Mouse (Mus musculus) hindbrain, embryonic 13.5 days (tissue): Measurements from ENCODE around the gene Camk2d. TPM values are rescaled to one million over a fixed set of nuclear protein-coding genes. Genes with fewer than 3 reads are reported as not detected.
A peak's percentile ranks its signal among the peaks of the same experiment; 100 is the strongest.

Experiments used
- ATAC-seq: fragments of 200-750 bp; cut with Nextera tagmentation; 2 replicates; pipeline ENCODE4 v1.8.0; 2017; ENCODE audit warnings: moderate TSS enrichment; ENCODE audit not compliant: low FRiP score
- H3K27ac ChIP-seq: fragments of 300-500 bp; sonication (generic); 2 replicates; pipeline ENCODE4 v1.5.1; 2015; ENCODE audit warnings: inconsistent platforms, mild to moderate bottlenecking, moderate library complexity
- H3K27me3 ChIP-seq: fragments of 300-500 bp; sonication (generic); 2 replicates; pipeline ENCODE4 v1.6.1; 2015; ENCODE audit warnings: mild to moderate bottlenecking, inconsistent platforms
- H3K36me3 ChIP-seq: fragments of 300-500 bp; sonication (generic); 2 replicates; pipeline ENCODE4 v1.6.1; 2015; ENCODE audit warnings: mild to moderate bottlenecking, inconsistent platforms
- H3K4me1 ChIP-seq: fragments of 300-500 bp; sonication (generic); replicated peaks from 2 replicates; pipeline ENCODE4 v1.6.1; 2015; ENCODE audit warnings: inconsistent platforms
- H3K4me2 ChIP-seq: fragments of 300-500 bp; sonication (generic); 2 replicates; pipeline ENCODE4 v1.6.1; 2015; ENCODE audit warnings: inconsistent platforms, mild to moderate bottlenecking, moderate library complexity
- H3K4me3 ChIP-seq: fragments of 300-500 bp; sonication (generic); 2 replicates; pipeline ENCODE4 v1.5.1; 2015; ENCODE audit warnings: mild to moderate bottlenecking, inconsistent platforms
- H3K9ac ChIP-seq: fragments of 300-500 bp; sonication (generic); 2 replicates; pipeline ENCODE4 v1.6.1; 2015; ENCODE audit warnings: mild to moderate bottlenecking, inconsistent platforms
- H3K9me3 ChIP-seq: fragments of 300-500 bp; sonication (generic); 2 replicates; pipeline ENCODE4 v1.6.1; 2016; ENCODE audit warnings: inconsistent platforms
- WGBS: fragments of 180-500 bp; shearing (Covaris S2); methylation state at CpG from one replicate; pipeline ENCODE4 v1.1.7; 2015; 5-methylcytosine and 5-hydroxymethylcytosine counted together
- polyA plus RNA-seq: library from polyadenylated mRNA; unstranded; fragments of >200 nt; fragmentation: Nextera tagmentation; extraction: Ambion mirVana; gene quantifications from 2 replicates; pipeline ENCODE4 v1.2.1, GENCODE M21; 2015

Gene Camk2d
- polyA plus RNA-seq, 1 experiment from 2014 or later: 43.1 TPM

- under 1% methylated on average over 29 of the region's 29 CpGs for WGBS
Observed at GRCm38 (mm10) chr3:126597596-126598328, 1.7 kb downstream of the Camk2d start.

GRCm38 (mm10) chr3:126598329-126598676 lies 2.2 kb downstream of the Camk2d start:
- Histone ChIP-seq H3K36me3 (peaks cover 3% of the 10 kb centered on the region; the same call in 1 of the 2 replicates), H3K4me2 (peak overlapping the region; percentile 81), H3K27me3 (0 out of 2 replicates have a peak, but pooled peaks cover 3% of the 10 kb centered on the region), H3K4me1 (peaks cover 11% of the 10 kb centered on the region; the same call in 1 of the 2 replicates), H3K9ac (peak overlapping the region; percentile 92), H3K4me3 (peak overlapping the region; percentile 90), H3K9me3 (no peaks in the 10 kb centered on the region), H3K27ac (peak overlapping the region; percentile 96)
- ATAC-seq: no peak
- WGBS: 4% methylated on average over 5 of the region's 5 CpGs

More at GRCm38 (mm10) chr3:126597596-126598328, 1.7 kb downstream of the Camk2d start:
- Histone ChIP-seq H3K4me2 (peak overlapping the region; percentile 81), H3K36me3 (peaks cover 3% of the 10 kb centered on the region; the same call in 1 of the 2 replicates), H3K27me3 (0 out of 2 replicates have a peak, but pooled peaks cover 3% of the 10 kb centered on the region), H3K4me1 (peaks cover 11% of the 10 kb centered on the region; the same call in 1 of the 2 replicates), H3K9ac (peak overlapping the region; percentile 92), H3K27ac (peak overlapping the region; percentile 96), H3K9me3 (no peaks in the 10 kb centered on the region), H3K4me3 (peak overlapping the region; percentile 90)
- no peak for ATAC-seq

- no peak for ATAC-seq
- 0 out of 2 replicates have a peak, but pooled peaks cover 3% of the 10 kb centered on the region for H3K27me3 ChIP-seq
- peaks cover 3% of the 10 kb centered on the region; the same call in 1 of the 2 replicates for H3K36me3 ChIP-seq
- peak overlapping the region; percentile 90 for H3K4me3 ChIP-seq
- peaks cover 11% of the 10 kb centered on the region; the same call in 1 of the 2 replicates for H3K4me1 ChIP-seq
- H3K27ac ChIP-seq: no peak overlapping the region
- H3K9ac ChIP-seq: peak overlapping the region; percentile 92
- no peaks in the 10 kb centered on the region for H3K9me3 ChIP-seq
- peak overlapping the region; percentile 81 for H3K4me2 ChIP-seq
- 56% methylated on average over 3 of the region's 3 CpGs for WGBS
Observed at GRCm38 (mm10) chr3:126598881-126599280, 2.8 kb downstream of the Camk2d start.

GRCm38 (mm10) chr3:126599335-126599734 lies 3.2 kb downstream of the Camk2d start:
- no peak overlapping the region for H3K4me3 ChIP-seq
- no peak for ATAC-seq
- 88% methylated on average over 2 of the region's 2 CpGs for WGBS

DNA sequence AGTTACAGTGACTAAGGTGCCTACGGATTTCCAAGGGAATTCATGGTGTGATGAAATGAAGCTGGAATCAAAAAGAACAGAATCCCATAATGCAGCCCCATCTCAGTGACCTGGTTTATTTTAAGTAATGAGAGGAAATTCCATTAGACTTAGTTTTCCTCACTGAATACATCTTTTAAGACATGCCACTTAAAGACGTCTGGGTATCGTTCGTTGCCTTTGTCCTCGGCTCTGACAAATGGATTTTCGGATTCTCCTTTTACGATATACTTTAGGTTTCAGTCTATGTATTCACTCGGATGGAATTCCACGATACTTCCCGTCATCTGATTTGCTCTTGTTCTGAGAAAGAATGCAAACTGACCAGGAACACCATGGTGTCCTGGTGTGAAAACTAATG lies 3.8 kb downstream of the Camk2d start:
- Histone ChIP-seq H3K9me3 (no peaks in the 10 kb centered on the region), H3K4me2 (peak overlapping the region; percentile 81), H3K4me1 (peaks cover 11% of the 10 kb centered on the region; the same call in 1 of the 2 replicates), H3K9ac (no peak overlapping the region), H3K27me3 (0 out of 2 replicates have a peak, but pooled peaks cover 3% of the 10 kb centered on the region), H3K4me3 (no peak overlapping the region), H3K27ac (no peak overlapping the region), H3K36me3 (peaks cover 3% of the 10 kb centered on the region; the same call in 1 of the 2 replicates)
- WGBS: 41% methylated on average over 10 of the region's 10 CpGs
- no peak for ATAC-seq

More at GRCm38 (mm10) chr3:126599335-126599734, 3.2 kb downstream of the Camk2d start:
- H3K36me3 ChIP-seq: peaks cover 3% of the 10 kb centered on the region; the same call in 1 of the 2 replicates
- H3K9me3 ChIP-seq: no peaks in the 10 kb centered on the region
- H3K27me3 ChIP-seq: 0 out of 2 replicates have a peak, but pooled peaks cover 3% of the 10 kb centered on the region
- H3K4me1 ChIP-seq: peaks cover 11% of the 10 kb centered on the region; the same call in 1 of the 2 replicates
- H3K27ac ChIP-seq: no peak overlapping the region
- no peak overlapping the region for H3K9ac ChIP-seq
- peak overlapping the region; percentile 81 for H3K4me2 ChIP-seq

DNA sequence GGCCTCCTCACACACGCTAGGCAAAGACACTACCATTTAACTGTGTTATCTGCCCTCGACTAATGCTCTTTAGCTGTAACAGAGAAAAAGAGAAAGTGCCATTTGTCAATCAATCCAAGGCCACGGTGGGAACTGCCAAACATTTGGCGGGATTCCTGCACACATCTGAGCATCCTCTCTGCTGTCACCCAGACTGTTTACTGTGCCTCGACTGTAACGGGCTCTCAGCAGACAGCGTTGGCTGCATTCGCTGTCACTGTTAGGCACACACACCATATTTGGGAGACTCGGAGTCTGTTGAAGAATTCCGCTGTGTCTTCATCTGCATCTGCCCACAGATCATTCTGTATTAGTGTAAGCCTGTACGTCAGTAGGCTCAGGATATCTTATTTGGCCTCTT lies 6.7 kb downstream of the Camk2d start:
- H3K27ac ChIP-seq: no peak overlapping the region
- 76% methylated on average over 11 of the region's 11 CpGs for WGBS
- no peak for ATAC-seq

GRCm38 (mm10) chr3:126604656-126605434 lies 8.7 kb downstream of the Camk2d start:
- peaks cover 6% of the 10 kb centered on the region; the same call in 1 of the 2 replicates for H3K4me1 ChIP-seq
- WGBS: 87% methylated on average over 9 of the region's 9 CpGs
- ATAC-seq: 0 out of 2 replicates have a peak, but pooled peaks have one; percentile 46

More for the DNA sequence above, 6.7 kb downstream of the Camk2d start:
- 0 out of 2 replicates have a peak, but pooled peaks cover 3% of the 10 kb centered on the region for H3K27me3 ChIP-seq
- H3K9me3 ChIP-seq: no peaks in the 10 kb centered on the region
- H3K4me3 ChIP-seq: no peak overlapping the region
- H3K36me3 ChIP-seq: peaks cover 3% of the 10 kb centered on the region; the same call in 1 of the 2 replicates
- peaks cover 11% of the 10 kb centered on the region; the same call in 1 of the 2 replicates for H3K4me1 ChIP-seq
- H3K9ac ChIP-seq: no peak overlapping the region
- no peak overlapping the region for H3K4me2 ChIP-seq

DNA sequence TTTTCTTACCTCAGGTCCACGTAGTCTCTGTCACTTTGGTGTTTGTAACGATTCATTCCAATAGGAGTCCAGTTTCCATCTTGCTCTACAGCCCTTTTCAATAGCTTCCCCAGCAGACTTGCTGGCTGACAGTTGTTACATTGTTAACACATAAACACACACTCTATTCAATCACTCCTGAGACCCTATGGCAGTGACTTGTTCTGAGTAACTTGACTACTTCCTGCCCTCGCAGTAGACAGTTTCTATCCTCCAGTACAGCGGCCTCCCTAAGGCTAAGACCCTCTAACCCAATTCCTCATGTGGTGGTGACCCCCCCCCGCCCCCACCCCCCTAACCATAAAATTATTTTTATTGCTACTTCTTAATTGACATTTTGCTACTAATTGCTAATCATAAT lies 13.2 kb downstream of the Camk2d start:
- ATAC-seq: no peak
- H3K27ac ChIP-seq: no peak overlapping the region
- 69% methylated on average over 5 of the region's 5 CpGs for WGBS
- no peaks in the 10 kb centered on the region; the same call in 1 of the 2 replicates for H3K4me1 ChIP-seq
- no peaks in the 10 kb centered on the region for H3K27me3 ChIP-seq
- H3K4me3 ChIP-seq: no peak overlapping the region
- H3K9ac ChIP-seq: no peak overlapping the region
- no peak overlapping the region for H3K4me2 ChIP-seq
- H3K36me3 ChIP-seq: no peaks in the 10 kb centered on the region
- no peaks in the 10 kb centered on the region for H3K9me3 ChIP-seq

More at GRCm38 (mm10) chr3:126604656-126605434, 8.7 kb downstream of the Camk2d start:
- Histone ChIP-seq H3K9me3 (no peaks in the 10 kb centered on the region), H3K4me3 (no peak overlapping the region), H3K4me2 (no peak overlapping the region), H3K27me3 (no peaks in the 10 kb centered on the region), H3K9ac (no peak overlapping the region), H3K27ac (0 out of 2 replicates have a peak overlapping the region, but pooled peaks have one; percentile 23), H3K36me3 (peaks cover 3% of the 10 kb centered on the region; the same call in 1 of the 2 replicates)

- Histone ChIP-seq H3K27ac (no peak overlapping the region), H3K4me1 (no peaks in the 10 kb centered on the region; the same call in 1 of the 2 replicates), H3K27me3 (no peaks in the 10 kb centered on the region), H3K4me3 (no peak overlapping the region), H3K9ac (no peak overlapping the region), H3K9me3 (no peaks in the 10 kb centered on the region), H3K36me3 (no peaks in the 10 kb centered on the region), H3K4me2 (no peak overlapping the region)
- ATAC-seq: peak; percentile 68
- 61% methylated on average over 14 of the region's 14 CpGs for WGBS
Observed at GRCm38 (mm10) chr3:126609795-126610451, 13.8 kb downstream of the Camk2d start.

- H3K36me3 ChIP-seq: peaks cover 2% of the 10 kb centered on the region; the same call in 1 of the 2 replicates
- H3K4me2 ChIP-seq: no peak overlapping the region
- no peaks in the 10 kb centered on the region for H3K9me3 ChIP-seq
- 22% methylated on average over 7 of the region's 7 CpGs for WGBS
- no peak overlapping the region for H3K4me3 ChIP-seq
- no peaks in the 10 kb centered on the region; the same call in 1 of the 2 replicates for H3K4me1 ChIP-seq
- no peak for ATAC-seq
- no peaks in the 10 kb centered on the region for H3K27me3 ChIP-seq
- H3K9ac ChIP-seq: no peak overlapping the region
- no peak overlapping the region for H3K27ac ChIP-seq
Observed at GRCm38 (mm10) chr3:126611624-126612023, 15.5 kb downstream of the Camk2d start.

- 61% methylated on average over 4 of the region's 4 CpGs for WGBS
Observed at GRCm38 (mm10) chr3:126612748-126613509, 16.8 kb downstream of the Camk2d start.

More at GRCm38 (mm10) chr3:126612748-126613509, 16.8 kb downstream of the Camk2d start:
- Histone ChIP-seq H3K4me1 (no peaks in the 10 kb centered on the region; the same call in 1 of the 2 replicates), H3K4me2 (no peak overlapping the region), H3K9me3 (no peaks in the 10 kb centered on the region), H3K27me3 (no peaks in the 10 kb centered on the region), H3K36me3 (peaks cover 4% of the 10 kb centered on the region; the same call in 1 of the 2 replicates), H3K9ac (no peak overlapping the region), H3K4me3 (no peak overlapping the region), H3K27ac (no peak overlapping the region)
- no peak for ATAC-seq
